Mouse (Mus musculus) kidney, adult 9 months (tissue): ENCODE measurements around the gene Nudt22.
A peak's percentile ranks its signal among the peaks of the same experiment; 100 is the strongest.

Experiments
- DNase-seq: peaks from one replicate; pipeline ENCODE4 v3.0.0; 2022

Gene Nudt22

DNA sequence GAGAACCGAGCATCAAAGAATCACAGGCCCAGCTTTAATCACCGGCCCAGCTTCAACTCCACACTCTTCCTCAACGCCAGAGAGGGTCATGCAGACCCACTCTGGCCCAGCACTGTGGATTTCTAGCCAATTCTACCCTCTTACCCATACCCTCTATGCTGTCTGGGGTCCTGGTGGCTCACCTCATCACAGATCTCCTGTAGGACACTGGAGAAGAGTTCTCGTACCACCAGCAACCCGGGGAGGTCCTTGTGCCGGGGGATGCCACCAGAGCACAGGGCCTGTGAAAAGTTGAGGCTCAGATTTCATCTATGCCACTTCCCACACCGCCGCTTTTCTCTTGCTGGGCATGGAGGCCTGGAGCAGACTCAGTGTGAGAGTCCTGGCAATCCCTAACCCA, 1.4 kb downstream of the Nudt22 start:
- peak; percentile 13 for DNase-seq

DNA sequence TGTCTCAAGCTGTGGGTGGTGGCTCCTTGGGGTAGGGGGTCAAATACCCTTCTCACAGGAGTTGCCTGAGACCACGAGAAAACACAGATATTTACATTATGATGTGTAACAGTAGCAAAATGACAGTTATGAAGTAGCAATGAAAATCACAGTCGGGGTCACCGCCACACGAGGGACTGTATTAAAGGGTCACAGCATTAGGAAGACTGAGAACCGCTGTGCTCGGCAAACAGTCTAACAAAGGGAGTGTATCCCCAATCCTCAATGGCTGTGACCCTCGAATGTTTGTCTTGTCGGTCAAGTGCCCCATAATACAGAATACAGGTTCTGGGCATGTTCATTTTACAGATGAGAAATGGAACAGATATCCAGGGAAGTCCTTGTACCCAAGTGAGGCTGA, 1.9 kb downstream of the Nudt22 start:
- DNase-seq, result no peak

DNA sequence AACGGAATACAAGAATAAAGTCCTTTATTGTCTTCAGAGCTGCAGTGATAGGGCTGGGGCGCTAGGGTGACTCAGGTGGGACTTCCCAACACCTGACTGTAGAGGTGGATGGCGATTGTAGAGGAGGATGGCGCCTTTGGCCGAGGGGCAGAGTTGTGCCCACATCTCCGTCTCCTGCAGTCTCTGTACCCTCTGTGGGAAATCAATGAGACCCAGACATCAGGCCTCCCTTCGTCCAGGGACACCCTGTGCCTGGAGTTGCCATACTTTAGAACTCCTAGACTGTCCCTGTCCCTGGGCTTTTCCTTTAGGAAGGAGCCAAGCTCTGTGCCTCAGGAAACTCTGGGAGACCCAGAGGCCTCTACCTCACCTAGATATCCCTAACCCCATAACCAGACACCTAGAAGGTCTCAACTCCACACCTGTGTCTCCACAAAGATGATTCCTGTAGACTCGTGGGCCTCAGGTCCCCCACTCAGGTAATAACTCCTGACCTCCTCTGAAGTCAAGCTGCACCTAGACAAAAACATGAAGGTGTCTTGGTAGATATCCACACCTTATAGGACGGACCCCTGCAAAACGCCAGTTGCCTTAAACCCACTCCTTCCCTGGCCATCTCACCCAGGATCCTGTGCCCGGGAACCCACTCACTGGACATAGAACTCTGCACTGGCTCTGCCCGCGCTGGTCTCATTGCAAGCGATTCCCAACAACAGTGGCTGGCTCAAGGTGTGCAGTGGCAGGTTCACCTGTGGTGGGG, 2.7 kb downstream of the Nudt22 start:
- no peak for DNase-seq

DNA sequence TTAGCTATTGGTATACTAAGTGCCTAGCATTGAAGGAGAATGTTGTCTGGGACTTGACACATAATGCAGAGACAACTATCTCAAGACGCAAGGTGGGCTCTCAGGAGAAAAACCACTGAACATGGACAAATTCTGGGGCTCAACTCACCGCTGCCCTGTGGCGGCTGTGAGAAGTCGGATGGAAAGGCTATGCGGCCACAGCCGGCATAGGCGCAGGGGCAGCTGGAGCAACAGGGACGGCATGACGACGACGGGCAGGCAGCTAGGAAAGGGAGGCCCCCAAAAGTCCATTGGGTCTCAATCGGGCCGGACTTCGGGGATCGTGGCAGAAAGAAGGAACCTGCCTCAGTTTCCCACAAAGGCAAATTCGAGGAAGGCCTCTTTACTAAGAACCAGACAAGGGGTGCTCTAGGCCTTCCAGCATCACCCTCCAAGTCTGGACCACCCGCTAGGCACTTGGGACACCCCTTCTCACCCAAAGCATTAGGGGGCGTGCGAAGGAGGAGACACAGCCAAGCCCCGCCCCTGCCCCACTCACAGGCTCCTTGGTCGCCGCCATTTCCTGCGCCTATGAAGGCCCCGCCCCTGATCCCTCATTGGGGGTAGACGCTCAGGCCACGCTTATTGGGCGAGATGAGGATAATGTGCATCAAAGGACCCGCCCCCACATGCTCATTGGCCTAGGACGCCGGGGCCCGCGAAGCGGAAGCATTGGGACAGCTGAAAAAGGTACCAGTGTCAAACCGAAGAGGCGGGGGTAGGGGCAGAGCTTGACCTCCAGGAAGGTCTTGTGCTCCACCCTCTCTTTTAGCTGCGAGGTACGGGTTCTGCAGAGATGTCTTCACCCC, 3.7 kb downstream of the Nudt22 start, which contains the start of gene Dnajc4:
Gene Dnajc4, minus strand, starts transcription at position 562 of the 848 bp plus-strand sequence.
- DNase-seq, result peak; percentile 98

DNA sequence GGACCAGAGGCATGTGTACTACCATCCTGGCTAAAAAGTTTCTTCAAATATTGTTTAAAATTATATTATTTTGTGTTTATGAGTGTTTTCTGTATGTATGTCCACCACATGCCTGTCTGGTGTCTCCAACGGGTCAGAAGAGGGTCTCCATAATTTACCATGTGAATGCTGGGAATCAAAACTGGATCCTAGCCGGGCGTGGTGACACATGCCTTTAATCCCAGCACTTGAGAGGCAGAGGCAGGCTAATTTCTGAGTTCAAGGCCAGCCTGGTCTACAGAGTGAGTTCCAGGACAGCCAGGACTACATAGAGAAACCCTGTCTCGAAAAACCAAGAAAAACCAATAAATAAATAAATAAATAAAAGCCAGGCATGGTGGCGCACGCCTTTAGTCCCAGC, 4.8 kb downstream of the Nudt22 start:
- peak; percentile 12 for DNase-seq

DNA sequence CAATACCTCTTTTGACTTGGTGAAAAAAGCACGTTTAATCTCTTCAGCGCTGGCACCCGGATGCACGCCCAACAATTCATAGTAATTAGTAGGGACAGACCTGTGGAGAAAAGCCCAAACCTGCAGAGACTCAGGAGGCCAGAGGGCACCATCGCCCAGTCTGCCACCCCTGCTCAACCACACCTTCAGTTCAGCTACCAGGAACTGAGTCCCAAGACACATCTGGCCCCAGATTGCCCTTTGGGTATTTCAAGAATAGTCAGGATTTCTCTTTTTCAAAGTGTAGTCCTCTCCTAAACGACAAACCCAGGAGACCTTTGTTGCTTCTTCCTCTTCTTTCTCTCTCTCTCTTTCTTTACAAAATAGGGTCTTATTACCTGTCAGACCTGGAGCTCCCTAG, 5.2 kb downstream of the Nudt22 start:
- peak; percentile 7 for DNase-seq

DNA sequence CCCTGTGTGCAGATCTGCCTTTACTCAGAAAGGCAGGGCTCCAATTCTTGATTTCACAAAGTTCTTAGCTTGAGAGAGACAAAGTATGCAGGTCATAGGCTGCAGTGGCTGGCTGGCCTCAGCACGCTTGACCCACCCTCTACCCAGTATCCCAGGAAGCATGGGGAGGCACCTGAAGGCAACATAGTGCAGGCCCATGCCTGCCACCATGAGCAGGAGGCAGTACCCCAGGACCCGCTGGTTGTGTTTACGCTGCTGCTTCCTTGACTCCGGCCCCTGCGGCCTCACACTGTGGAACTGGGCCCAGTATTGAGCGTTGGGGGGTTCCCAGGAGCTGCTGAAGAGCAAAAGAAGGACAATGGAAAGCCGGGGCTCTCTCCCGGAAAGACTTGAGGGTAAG, 6.7 kb downstream of the Nudt22 start:
- DNase-seq, result peak; percentile 23

DNA sequence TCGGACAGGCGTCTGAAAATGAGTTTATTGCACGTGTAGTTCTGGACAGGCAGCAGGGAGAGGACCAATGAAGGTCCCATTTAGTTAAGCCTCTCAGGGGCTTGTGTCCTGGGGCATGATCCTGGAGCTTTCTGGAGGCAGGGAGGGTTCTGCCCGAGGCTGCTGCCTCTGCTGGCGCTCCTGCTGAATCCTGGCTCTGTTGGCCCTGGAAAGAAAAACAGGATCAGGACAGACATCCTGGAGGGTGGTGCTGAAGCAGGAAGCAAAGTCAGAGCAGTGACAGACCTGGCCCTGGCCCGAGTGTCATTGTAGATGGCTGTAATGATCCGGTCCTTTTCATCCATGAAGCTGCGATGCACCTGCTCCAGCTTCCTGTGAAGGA, 8.0 kb downstream of the Nudt22 start:
- no peak for DNase-seq

DNA sequence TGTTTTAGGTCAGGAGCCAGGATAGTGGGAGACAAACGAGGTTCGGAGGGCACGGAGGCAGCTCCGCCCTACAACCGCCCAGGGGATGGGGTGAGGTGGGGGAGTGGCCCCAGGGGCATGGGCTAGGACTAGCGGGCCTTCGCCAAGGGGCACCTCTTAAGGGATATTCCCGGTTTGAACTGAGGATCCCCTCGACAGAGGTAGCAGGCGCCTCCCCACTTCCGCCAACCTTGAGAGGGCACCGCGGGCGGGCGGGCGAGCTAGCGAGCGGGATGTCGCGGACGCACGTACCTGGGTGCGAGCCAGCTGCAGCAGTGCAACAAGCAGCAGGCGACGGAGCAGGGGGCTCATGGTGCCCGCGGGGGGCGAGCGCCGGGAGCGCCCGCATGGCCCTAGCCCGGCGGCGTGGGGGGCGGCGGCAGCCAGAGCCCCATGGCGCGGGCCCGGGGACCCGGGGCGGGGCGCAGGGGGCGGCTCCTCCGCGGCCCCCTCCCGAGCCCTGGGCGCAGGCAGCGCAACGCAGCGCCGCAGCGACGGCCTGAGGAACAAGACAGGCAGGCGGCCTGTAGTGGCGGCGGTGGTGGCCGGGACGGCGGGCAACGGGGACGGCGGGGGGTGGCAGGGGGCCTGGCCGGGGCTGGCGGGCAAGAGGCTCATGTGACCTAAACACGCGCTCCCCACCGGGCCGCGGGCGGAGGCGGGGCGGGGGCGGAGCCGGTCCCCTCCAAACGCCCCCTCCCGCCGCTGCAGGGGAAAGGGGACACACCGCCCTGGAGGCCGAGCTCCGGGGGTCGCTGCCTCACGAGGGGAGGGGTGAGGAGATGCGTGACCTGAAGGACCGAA, 8.6 kb downstream of the Nudt22 start, which contains the start of gene Vegfb:
Gene Vegfb, minus strand, starts transcription at position 591 of the 843 bp plus-strand sequence.
- peak; percentile 69 for DNase-seq

DNA sequence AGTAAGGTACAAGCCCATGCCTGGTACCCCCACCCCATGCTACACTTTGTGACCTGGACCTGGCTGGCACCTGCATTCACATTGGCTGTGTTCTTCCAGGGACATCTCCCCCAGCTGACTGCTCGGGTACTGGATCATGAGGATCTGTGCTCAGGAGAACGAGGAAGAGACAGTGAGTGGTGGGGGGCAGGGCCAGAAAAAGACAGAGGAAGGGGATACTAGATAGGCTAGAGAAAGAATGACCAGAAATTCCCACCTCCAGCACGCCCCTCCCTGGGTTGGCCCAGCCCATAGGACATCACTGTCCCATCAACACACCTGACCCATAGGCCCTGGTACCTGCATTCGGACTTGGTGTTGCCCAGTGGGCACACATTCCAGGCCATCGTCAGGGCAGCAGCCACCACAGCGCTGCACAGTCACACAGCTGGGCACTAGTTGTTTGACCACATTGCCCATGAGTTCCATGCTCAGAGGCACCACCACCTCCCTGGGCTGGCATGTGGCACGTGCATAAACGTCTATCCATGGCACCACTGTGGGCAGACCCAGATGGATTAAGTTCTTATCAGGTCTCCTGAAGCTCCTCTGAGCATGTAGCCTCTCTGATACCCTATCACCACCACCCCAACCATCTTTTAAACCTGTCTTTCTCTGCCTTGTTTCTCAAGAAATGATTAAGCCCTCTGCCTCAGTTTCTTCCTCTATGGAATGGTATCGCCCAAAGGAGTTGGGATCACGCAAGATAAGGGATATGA, 9.8 kb downstream of the Nudt22 start:
- DNase-seq, result peak; percentile 25

DNA sequence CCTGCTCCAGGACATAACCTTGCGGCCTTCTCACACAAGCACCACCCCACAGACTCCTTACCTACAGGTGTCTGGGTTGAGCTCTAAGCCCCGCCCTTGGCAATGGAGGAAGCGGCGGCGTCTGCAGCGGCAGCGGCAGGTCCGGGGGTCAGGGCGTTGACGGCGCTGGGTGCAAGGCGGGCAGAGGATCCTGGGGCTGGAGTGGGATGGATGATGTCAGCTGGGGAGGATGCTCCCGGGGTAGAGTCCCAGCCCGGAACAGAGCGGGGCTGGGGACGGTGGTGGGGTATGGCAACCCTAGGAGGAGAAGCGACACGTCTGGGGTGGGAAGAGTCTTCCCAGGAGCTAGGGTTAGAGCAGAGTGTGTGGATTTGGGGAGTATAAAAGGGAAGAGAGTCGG, 10.6 kb downstream of the Nudt22 start:
- DNase-seq, result no peak

DNA sequence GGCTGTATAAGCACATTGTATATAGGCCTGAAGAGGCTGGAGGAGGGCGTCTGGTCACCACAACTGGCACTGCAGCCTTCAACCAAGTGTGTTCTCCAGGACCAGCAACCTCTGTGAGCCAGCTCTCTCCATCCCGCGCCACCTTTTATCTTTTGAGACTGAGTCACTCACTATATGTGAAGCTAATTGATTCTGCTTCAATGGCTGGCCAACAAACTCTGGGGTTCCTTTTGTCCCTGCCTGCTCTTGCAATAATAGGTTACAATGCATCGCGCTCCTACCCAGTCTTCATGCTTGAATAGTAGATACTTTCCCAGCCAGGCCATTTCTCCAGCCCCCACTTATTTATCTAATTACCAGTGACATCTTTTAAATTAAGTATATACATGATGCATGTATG, 12.3 kb downstream of the Nudt22 start:
- no peak for DNase-seq

DNA sequence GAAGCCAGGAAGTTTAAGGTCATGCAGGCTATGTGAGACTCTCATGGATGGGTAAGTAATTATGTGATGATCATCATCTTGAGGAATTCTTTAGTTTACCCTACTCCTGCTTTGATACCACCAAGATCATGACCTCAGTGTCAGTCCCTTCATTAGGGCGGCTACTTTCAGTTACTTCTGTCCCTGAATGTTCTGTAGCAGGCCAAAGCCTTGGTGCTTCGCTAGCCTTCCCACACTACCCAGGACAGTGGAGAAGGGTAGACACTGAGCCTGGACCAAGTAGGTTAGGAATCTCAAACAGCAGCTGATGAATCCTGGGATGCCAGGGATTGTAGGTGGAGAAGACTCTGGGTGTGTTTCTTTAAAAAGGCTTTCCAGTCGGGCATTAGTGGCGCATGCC, 14.5 kb downstream of the Nudt22 start:
- DNase-seq, result no peak

DNA sequence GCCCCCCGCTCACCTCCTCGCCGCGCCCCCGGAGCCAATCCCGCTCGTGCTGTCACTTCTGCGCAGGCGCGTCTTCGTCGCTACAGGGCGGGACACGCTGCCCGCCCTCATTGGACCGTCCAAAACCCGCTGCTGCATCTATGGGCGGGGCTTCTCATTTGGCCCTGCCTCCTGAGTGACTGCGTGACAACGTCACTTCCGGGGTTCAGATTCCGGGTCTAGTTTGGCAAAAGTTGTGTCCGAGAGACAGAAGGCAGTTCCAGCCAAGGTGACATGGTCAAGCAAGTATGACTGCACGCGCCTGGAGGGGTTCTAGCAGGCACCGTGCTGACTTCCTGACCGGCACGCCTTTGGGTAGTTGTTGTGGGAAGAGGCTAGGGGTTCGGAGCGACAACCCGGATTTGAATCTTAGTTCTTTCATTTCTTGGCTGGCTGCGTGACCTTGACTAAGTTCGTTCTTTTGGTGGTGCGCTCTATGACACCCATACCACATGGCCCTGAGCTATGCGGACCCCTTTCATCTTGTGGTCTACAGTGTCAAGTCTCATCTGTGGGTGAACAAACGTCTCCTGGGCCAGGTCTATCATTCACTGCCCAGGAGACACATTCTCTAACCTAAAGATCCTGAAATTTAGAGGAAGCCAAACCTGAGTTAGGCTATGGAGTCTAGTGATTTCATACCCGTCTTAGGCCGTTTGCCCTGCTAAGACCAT, 15.4 kb downstream of the Nudt22 start, which contains the start of gene Fkbp2:
Gene Fkbp2, minus strand, starts transcription at position 121 of the 713 bp plus-strand sequence.
- peak; percentile 99 for DNase-seq

DNA sequence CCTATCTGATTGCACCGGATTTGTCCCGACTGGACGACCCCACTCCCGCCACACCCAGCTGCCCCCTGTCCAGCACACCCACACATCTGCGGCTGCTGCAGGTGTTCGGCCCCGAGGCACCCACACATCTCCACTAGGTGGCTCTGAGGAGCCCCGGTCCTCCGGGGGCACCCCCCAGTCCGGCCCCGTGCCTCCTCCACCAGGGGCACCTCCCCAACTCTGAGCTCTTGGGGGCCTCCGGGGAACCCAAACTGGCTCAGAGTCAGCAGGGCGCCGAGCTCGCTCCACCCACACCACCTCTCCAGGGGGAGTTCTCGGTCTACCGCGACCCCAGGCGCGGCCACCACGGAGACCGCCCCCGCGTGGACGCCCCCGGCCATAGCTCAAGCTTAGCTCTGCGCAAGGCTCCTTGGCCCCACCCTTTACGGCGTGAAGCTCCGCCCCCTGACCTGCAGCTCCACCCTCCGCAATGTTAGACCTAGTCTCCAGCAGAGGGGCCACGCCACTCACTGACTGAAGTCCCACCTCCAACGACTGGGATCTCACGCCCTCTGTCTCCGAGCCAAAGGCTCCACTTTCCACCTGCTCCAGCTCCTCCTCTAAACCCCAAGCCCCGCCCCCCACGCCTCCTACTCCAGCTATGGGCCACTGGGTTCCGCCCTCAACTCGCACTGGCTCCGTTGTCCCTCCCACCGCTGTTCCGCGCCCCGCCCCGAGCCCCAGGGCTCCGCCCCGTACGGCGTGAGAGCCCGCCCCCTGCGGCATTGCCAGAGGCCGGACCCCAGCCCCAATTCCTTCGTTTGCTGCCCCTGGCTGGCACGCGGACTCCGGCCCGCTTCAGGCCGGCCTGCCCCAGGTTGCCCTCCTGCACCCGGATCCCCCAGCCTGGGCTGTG, 16.2 kb downstream of the Nudt22 start:
- DNase-seq, result peak; percentile 100

DNA sequence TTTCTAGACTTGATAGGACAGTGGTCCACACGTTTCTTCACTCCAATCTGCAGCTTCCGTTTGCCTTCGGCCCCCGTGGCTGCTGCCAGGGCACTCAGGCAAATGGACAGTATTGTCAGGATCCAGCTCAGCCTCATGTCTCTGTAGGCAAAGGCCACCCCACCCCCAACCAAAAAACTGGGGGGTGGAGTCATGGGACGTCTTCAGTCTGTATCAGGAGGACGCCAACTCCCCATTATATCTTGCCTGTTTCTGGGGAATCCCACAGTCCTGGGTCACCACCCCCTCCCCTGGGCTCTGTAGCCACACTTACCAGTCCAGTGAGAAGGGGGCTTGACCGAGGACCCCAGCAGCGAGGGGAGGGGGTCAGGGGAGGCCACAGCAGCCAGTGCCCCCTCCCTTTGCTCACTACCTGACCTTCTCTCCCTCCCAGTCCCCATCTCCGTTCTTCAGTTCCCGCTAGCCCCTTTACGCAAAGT, 16.9 kb downstream of the Nudt22 start:
- peak; percentile 68 for DNase-seq

DNA sequence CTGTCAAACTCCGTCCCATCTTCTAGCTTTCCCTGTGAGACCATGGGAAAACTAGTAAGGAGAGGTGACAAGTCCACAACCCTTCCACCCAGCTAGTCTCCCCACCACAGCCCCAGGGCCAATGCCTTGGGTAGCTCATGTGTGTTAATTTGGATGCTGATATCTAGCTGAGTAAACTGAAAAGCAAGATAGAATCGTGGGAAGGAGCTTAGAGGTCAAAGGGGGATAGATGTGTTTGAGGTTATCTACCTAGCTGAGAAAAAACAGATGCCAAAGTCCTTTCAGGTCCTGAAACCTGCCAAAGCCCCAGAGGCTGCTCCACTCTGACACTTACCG, 17.3 kb downstream of the Nudt22 start:
- DNase-seq, result no peak

DNA sequence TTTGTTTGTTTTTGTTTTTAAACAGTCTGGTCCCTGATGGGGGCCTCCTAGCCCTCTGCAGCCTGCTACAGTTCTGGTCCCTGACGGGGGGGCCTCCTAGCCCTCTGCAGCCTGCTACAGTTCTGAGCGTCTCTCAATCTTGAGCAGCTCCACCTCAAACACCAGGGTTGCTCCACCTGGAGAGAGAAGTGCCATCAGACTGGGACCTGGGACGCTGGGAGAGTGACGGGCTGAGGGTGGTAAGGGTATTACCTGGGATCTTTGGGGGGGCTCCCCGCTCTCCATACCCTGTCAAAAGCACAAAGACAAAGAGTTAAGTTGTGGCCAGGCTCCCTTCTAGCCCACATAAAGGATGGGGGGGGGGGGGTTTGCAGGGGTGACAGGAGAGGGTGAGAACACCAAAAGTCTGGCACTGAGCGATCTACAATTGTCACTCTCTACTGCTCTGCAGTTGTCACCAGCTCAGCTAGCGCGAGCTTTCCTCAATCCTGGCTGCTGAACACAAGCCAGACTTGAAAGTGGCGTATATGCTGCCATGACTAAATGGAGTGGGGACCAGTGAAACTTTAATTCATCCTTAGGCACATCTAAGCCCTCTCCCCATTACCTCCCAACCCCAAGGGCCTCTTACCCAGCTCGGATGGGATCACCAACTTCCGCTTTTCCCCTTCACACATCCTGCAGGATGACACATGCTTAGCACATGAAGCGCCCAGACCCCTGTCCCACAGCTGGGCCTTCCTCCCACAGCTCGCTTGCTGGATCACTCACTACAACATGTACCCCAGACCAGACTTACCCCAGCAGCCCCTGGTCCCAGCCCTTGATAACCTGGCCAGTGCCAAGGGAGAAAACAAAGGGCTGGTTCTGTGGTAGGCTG, 17.9 kb downstream of the Nudt22 start:
- DNase-seq, result no peak
